ENCODE assay signal across 10 mouse cellular contexts in the genomic region with DNA sequence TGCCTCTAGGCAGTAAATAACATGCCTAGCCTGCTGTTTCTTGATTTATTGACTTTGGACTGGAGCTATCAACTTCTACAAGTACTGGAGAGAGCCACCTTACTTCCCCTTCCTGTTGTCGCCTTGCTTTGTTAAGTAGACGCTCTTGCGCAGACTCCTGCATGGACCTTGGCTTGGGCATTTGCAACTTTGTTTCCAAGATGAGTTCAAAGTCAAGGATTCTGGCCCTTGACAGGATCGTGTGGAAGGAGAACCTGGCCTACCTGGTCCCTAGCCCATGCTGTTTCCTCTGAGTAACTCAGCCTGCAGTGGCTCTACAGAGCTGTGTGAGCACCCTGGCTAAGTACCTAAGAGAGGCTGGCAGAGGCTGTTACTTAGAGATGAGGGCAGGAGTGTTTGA. TPM values are rescaled to one million over a fixed set of nuclear protein-coding genes. Genes with fewer than 3 reads are reported as not detected.
DNase-seq lines count a peak whose midpoint lies in the region; ATAC-seq and TF ChIP-seq lines count a peak whose summit lies in the region.
"Had no signal": no experiment of that assay in that cellular context is flagged by ENCODE, and none has a peak within 500 bp of the region (broad histone marks: within the 10 kb centered on the region; RNA-seq: fewer than 3 reads in every experiment).

No protein-coding gene starts in this region.

- WGBS in intestine, embryonic 16.5 days = 55% methylated on average over 4 of the region's 4 CpGs
- WGBS in liver, embryonic 14.5 days (ENCODE audit: insufficient replicate concordance) = 19% methylated on average over 4 of the region's 4 CpGs

- DNase-seq in kidney, adult 11 months = peak; percentile 72
- DNase-seq in kidney, postnatal 10 days = no peak
- no peak for DNase-seq in liver, embryonic 14.5 days (ENCODE audit: low read depth in 3 of 3, low spot score in 3 of 3)
- no peak for DNase-seq in embryo, embryonic 10.5 days (ENCODE audit: low spot score)
- DNase-seq in cerebellum, postnatal 36 days = no peak
- DNase-seq in layer of hippocampus, adult 11-12 months (ENCODE audit: low spot score) = no peak

- no peak overlapping the region for H3K4me3 ChIP-seq in intestine, embryonic 16.5 days (ENCODE audit: low read length)
- H3K4me3 ChIP-seq in liver, embryonic 14.5 days (ENCODE audit: insufficient read depth in 1 of 2, low read depth in 2 of 2, low read length in 2 of 2) = no peak overlapping the region
- H3K4me3 ChIP-seq in megakaryocyte, embryonic 14.5 days (replicated peaks) = peak overlapping the region; percentile 34

- peak; percentile 82 for ATAC-seq in intestine, embryonic 16.5 days
- no peak for ATAC-seq in liver, embryonic 14.5 days (ENCODE audit: insufficient read depth)

- H3K27me3 ChIP-seq in intestine, embryonic 16.5 days (replicated peaks; ENCODE audit: control insufficient read depth, insufficient read depth, low read length) = no peaks in the 10 kb centered on the region
- H3K27me3 ChIP-seq in liver, embryonic 14.5 days (ENCODE audit: control insufficient read depth, insufficient read depth, low read length) = no peaks in the 10 kb centered on the region
- no peaks in the 10 kb centered on the region for H3K27me3 ChIP-seq in megakaryocyte, embryonic 14.5 days (replicated peaks)

- H3K4me1 ChIP-seq in intestine, embryonic 16.5 days (ENCODE audit: control insufficient read depth, insufficient read depth, low read length) = peaks cover 15% of the 10 kb centered on the region
- peaks cover 54 to 68% of the 10 kb centered on the region in 2 experiments for H3K4me1 ChIP-seq in liver, embryonic 14.5 days (replicated peaks; ENCODE audit: control insufficient read depth in 2 of 2, insufficient read depth in 2 of 2, low read length in 1 of 2)
- peaks cover 100% of the 10 kb centered on the region for H3K4me1 ChIP-seq in megakaryocyte, embryonic 14.5 days

- no peak overlapping the region for H3K9ac ChIP-seq in intestine, embryonic 16.5 days (ENCODE audit: low read depth, low read length)
- peak overlapping the region; percentile 6; the same call in 1 of the 2 replicates for H3K9ac ChIP-seq in liver, embryonic 14.5 days (replicated peaks)

- no peak overlapping the region for H3K4me2 ChIP-seq in intestine, embryonic 16.5 days (ENCODE audit: low read depth, low read length)
- no peak overlapping the region for H3K4me2 ChIP-seq in liver, embryonic 14.5 days (ENCODE audit: low read depth)

- H3K36me3 ChIP-seq in intestine, embryonic 16.5 days (ENCODE audit: control insufficient read depth, insufficient read depth, low read length) = no peaks in the 10 kb centered on the region
- H3K36me3 ChIP-seq in liver, embryonic 14.5 days (replicated peaks; ENCODE audit: control insufficient read depth, insufficient read depth, low read depth) = no peaks in the 10 kb centered on the region
- peaks cover 7% of the 10 kb centered on the region for H3K36me3 ChIP-seq in megakaryocyte, embryonic 14.5 days (replicated peaks; ENCODE audit: low read length)

- TF ChIP-seq EP300 in liver, embryonic 14.5 days (IDR thresholded peaks at IDR 0.05; ENCODE audit: low read depth) = no peak

- H3K9me3 ChIP-seq in intestine, embryonic 16.5 days (ENCODE audit: control insufficient read depth, low read length) = no peaks in the 10 kb centered on the region
- H3K9me3 ChIP-seq in liver, embryonic 14.5 days (ENCODE audit: control insufficient read depth, low read length) = no peaks in the 10 kb centered on the region
- H3K9me3 ChIP-seq in megakaryocyte, embryonic 14.5 days = no peaks in the 10 kb centered on the region

- H3K27ac ChIP-seq in intestine, embryonic 16.5 days (ENCODE audit: low read length) = peak overlapping the region; percentile 52
- peak overlapping the region; percentile 70 for H3K27ac ChIP-seq in liver, embryonic 14.5 days

- no peak for TF ChIP-seq CTCF in liver, embryonic 14.5 days (IDR thresholded peaks at IDR 0.05; ENCODE audit: low read depth)

RNA-seq across cellular contexts. Expression of a gene that starts 7.5 kb away (rescaled TPM):
- polyA plus RNA-seq in intestine, embryonic 16.5 days (2015; fragmentation: Nextera tagmentation; extraction: Ambion mirVana) = 24.4 and 26.8 TPM in 2 replicates
- polyA plus RNA-seq in liver, embryonic 14.5 days (2012; rRNA removed) = 46.8 and 55.8 TPM in 2 replicates
- polyA plus RNA-seq in liver, embryonic 14.5 days (2014; fragmentation: Nextera tagmentation; extraction: Ambion mirVana) = 41.1 and 59.5 TPM in 2 replicates
- polyA plus RNA-seq in megakaryocyte, embryonic 14.5 days (2012; ENCODE audit: insufficient read depth, low replicate concordance) = 388 and 1,147 TPM in 2 replicates

RNA-seq across cellular contexts. Expression of a gene that starts 43.6 kb away (rescaled TPM):
- 1.6 and 2.8 TPM in 2 replicates for polyA plus RNA-seq in intestine, embryonic 16.5 days (2015; fragmentation: Nextera tagmentation; extraction: Ambion mirVana)
- 0.45 and 0.54 TPM in 2 replicates for polyA plus RNA-seq in liver, embryonic 14.5 days (2012; rRNA removed)
- 0.14 and 0.67 TPM in 2 replicates for polyA plus RNA-seq in liver, embryonic 14.5 days (2014; fragmentation: Nextera tagmentation; extraction: Ambion mirVana)
- polyA plus RNA-seq in megakaryocyte, embryonic 14.5 days (2012; ENCODE audit: insufficient read depth, low replicate concordance) = 1.2 and 1.8 TPM in 2 replicates
- polyA plus RNA-seq: embryonic facial prominence, embryonic 11.5 days; neural tube, embryonic 11.5 days had no signal

RNA-seq across cellular contexts. Expression of a gene that starts 49.2 kb away (rescaled TPM):
- polyA plus RNA-seq in intestine, embryonic 16.5 days (2015; fragmentation: Nextera tagmentation; extraction: Ambion mirVana) = 10.9 and 11.5 TPM in 2 replicates
- 2.2 and 2.6 TPM in 2 replicates for polyA plus RNA-seq in liver, embryonic 14.5 days (2012; rRNA removed)
- 2.7 and 2.8 TPM in 2 replicates for polyA plus RNA-seq in liver, embryonic 14.5 days (2014; fragmentation: Nextera tagmentation; extraction: Ambion mirVana)
- polyA plus RNA-seq in megakaryocyte, embryonic 14.5 days (2012; ENCODE audit: insufficient read depth, low replicate concordance) = 0.73 and 1.4 TPM in 2 replicates

RNA-seq across cellular contexts. Expression of a gene that starts 50.4 kb away (rescaled TPM):
- polyA plus RNA-seq in intestine, embryonic 16.5 days (2015; fragmentation: Nextera tagmentation; extraction: Ambion mirVana) = 3.0 and 3.6 TPM in 2 replicates
- 8.3 and 9.6 TPM in 2 replicates for polyA plus RNA-seq in liver, embryonic 14.5 days (2012; rRNA removed)
- 4.9 and 5.8 TPM in 2 replicates for polyA plus RNA-seq in liver, embryonic 14.5 days (2014; fragmentation: Nextera tagmentation; extraction: Ambion mirVana)
- polyA plus RNA-seq in megakaryocyte, embryonic 14.5 days (2012; ENCODE audit: insufficient read depth, low replicate concordance) = 111 and 126 TPM in 2 replicates
